Mouse (Mus musculus) G1E (cell line): ENCODE results near the gene Ndufs7. TPM values are rescaled to one million over a fixed set of nuclear protein-coding genes. Genes with fewer than 3 reads are reported as not detected.

Experiments used
- ATAC-seq: 2 replicates; pipeline ENCODE4 v1.8.0; 2016; ENCODE audit warnings: mild to moderate bottlenecking; ENCODE audit not compliant: insufficient number of reproducible peaks, poor library complexity, low FRiP score, severe bottlenecking; ENCODE audit errors: extremely low read depth
- DNase-seq: peaks from one replicate; pipeline ENCODE4 v3.0.0; 2012; ENCODE audit warnings: low spot score
- H3K27me3 ChIP-seq: 2 replicates; pipeline ENCODE4 v1.6.1; 2012; ENCODE audit warnings: mild to moderate bottlenecking, low read length, inconsistent platforms; ENCODE audit not compliant: insufficient read depth
- H3K36me3 ChIP-seq: replicated peaks from 2 replicates; pipeline ENCODE3; 2012; ENCODE audit warnings: mild to moderate bottlenecking, inconsistent platforms
- H3K4me1 ChIP-seq: 2 replicates; pipeline ENCODE4 v1.6.1; 2012; ENCODE audit warnings: low read depth, low read length, inconsistent platforms, mixed read lengths; ENCODE audit not compliant: insufficient read depth
- H3K4me3 ChIP-seq: 2 replicates; pipeline ENCODE4 v1.5.1; 2012; ENCODE audit warnings: low read depth, mild to moderate bottlenecking, inconsistent platforms, low read length, moderate library complexity, mixed read lengths
- H3K9me3 ChIP-seq: replicated peaks from 2 replicates; pipeline ENCODE4 v1.6.1; 2012; ENCODE audit warnings: inconsistent platforms
- CTCF ChIP-seq: IDR thresholded peaks from 2 replicates; pipeline ENCODE4 v1.5.1; 2012; ENCODE audit warnings: low read depth, low read length, inconsistent platforms, mixed read lengths
- GATA1 ChIP-seq: IDR thresholded peaks from 2 replicates; pipeline ENCODE4 v1.6.1; 2012; ENCODE audit warnings: borderline replicate concordance, low read length, inconsistent platforms, mixed read lengths
- GATA2 ChIP-seq: IDR thresholded peaks from 2 replicates; pipeline ENCODE4 v1.6.1; 2012; ENCODE audit warnings: low read depth, low read length, inconsistent platforms, borderline replicate concordance
- POLR2AphosphoS5 ChIP-seq: IDR thresholded peaks from 2 replicates; pipeline ENCODE4 v1.6.1; 2012; ENCODE audit warnings: low read depth, low read length, inconsistent platforms; ENCODE audit not compliant: insufficient replicate concordance
- TAL1 ChIP-seq: conservative IDR thresholded peaks from 2 replicates; pipeline ENCODE4 v1.6.1; 2012; ENCODE audit warnings: low read depth, low read length, inconsistent platforms, mixed read lengths
- polyA plus RNA-seq: library from polyadenylated mRNA; stranded (reverse); fragments of >175 nt; gene quantifications from 2 replicates; pipeline ENCODE4 v1.2.3, GENCODE M21; 2012
- total RNA-seq, 2 experiments: library from RNA; stranded (forward) in 1 of 2; stranded (reverse) in 1 of 2; fragments of 200-1000 nt in 1 of 2; fragments of >200 nt in 1 of 2; fragmentation: Nextera tagmentation in 1 of 2; gene quantifications; 2 replicates each; pipeline ENCODE4 v1.2.3; 2014 to 2017

Gene Ndufs7
- total and polyA plus RNA-seq, 3 experiments = 156 to 257 (median 246) TPM

- peaks cover 59% of the 10 kb centered on the region for H3K4me1 ChIP-seq
- peak overlapping the region; percentile 84; the same call in 1 of the 2 replicates for H3K4me3 ChIP-seq
- H3K36me3 ChIP-seq = peaks cover 57% of the 10 kb centered on the region
- ATAC-seq = no peak
- H3K9me3 ChIP-seq = no peaks in the 10 kb centered on the region
- DNase-seq = no peak
- no peak for TF ChIP-seq GATA1
- TF ChIP-seq CTCF = no peak
- TF ChIP-seq POLR2AphosphoS5 = no peak
- TF ChIP-seq GATA2 = no peak
- TF ChIP-seq TAL1 = no peak
- H3K27me3 ChIP-seq = no peaks in the 10 kb centered on the region; the same call in 1 of the 2 replicates
Measured at GRCm38 (mm10) chr10:80250573-80250972, 1.7 kb downstream of the Ndufs7 start.

GRCm38 (mm10) chr10:80252011-80252410, 3.1 kb downstream of the Ndufs7 start:
- Histone ChIP-seq H3K9me3 (no peaks in the 10 kb centered on the region), H3K27me3 (no peaks in the 10 kb centered on the region; the same call in 1 of the 2 replicates), H3K36me3 (peaks cover 71% of the 10 kb centered on the region), H3K4me1 (peaks cover 66% of the 10 kb centered on the region), H3K4me3 (no peak overlapping the region)
- TF ChIP-seq POLR2AphosphoS5 (no peak), GATA2 (no peak), GATA1 (no peak), TAL1 (no peak), CTCF (no peak)
- DNase-seq (no peak), ATAC-seq (no peak)

GRCm38 (mm10) chr10:80252493-80253274, 3.8 kb downstream of the Ndufs7 start:
- H3K36me3 ChIP-seq = peaks cover 77% of the 10 kb centered on the region

GRCm38 (mm10) chr10:80253551-80253950, 4.6 kb downstream of the Ndufs7 start:
- H3K9me3 ChIP-seq = no peaks in the 10 kb centered on the region
- TF ChIP-seq CTCF (no peak), GATA2 (no peak), POLR2AphosphoS5 (no peak), GATA1 (no peak), TAL1 (no peak)
- H3K36me3 ChIP-seq = peaks cover 86% of the 10 kb centered on the region
- no peak for ATAC-seq
- no peaks in the 10 kb centered on the region; the same call in 1 of the 2 replicates for H3K27me3 ChIP-seq
- H3K4me3 ChIP-seq = no peak overlapping the region
- no peak for DNase-seq
- H3K4me1 ChIP-seq = peaks cover 70% of the 10 kb centered on the region

More at GRCm38 (mm10) chr10:80252493-80253274, 3.8 kb downstream of the Ndufs7 start:
- ATAC-seq (no peak), DNase-seq (no peak)
- peaks cover 68% of the 10 kb centered on the region for H3K4me1 ChIP-seq
- no peaks in the 10 kb centered on the region; the same call in 1 of the 2 replicates for H3K27me3 ChIP-seq
- no peaks in the 10 kb centered on the region for H3K9me3 ChIP-seq
- peak overlapping the region; percentile 28; the same call in 1 of the 2 replicates for H3K4me3 ChIP-seq
- TF ChIP-seq CTCF = no peak
- no peak for TF ChIP-seq POLR2AphosphoS5
- no peak for TF ChIP-seq GATA1
- TF ChIP-seq TAL1 = no peak
- TF ChIP-seq GATA2 = no peak

GRCm38 (mm10) chr10:80254331-80255297, 5.7 kb downstream of the Ndufs7 start:
- TF ChIP-seq GATA1 (no peak), TAL1 (no peak), GATA2 (no peak), POLR2AphosphoS5 (no peak), CTCF (peak; percentile 0; the same call in 1 of the 2 replicates)
- ATAC-seq (no peak), DNase-seq (no peak)
- Histone ChIP-seq H3K36me3 (peaks cover 97% of the 10 kb centered on the region), H3K9me3 (no peaks in the 10 kb centered on the region), H3K27me3 (no peaks in the 10 kb centered on the region; the same call in 1 of the 2 replicates), H3K4me1 (peaks cover 81% of the 10 kb centered on the region), H3K4me3 (0 out of 2 replicates have a peak overlapping the region, but pooled peaks have one; percentile 20)
